ENCODE assay signal across 1 mouse cellular context in genomic region chr12:65259139-65260111, GRCm38 (mm10).
TF ChIP-seq lines count a peak whose summit lies in the region.

No protein-coding gene starts in this region.

TF ChIP-seq in MEL, 35 proteins besides CTCF, POLR2A, EP300 and RAD21 (continued from another document):
- peak; percentile 30; the same call in 1 of the 2 replicates for TF ChIP-seq MYC (IDR thresholded peaks at IDR 0.05; ENCODE audit: low read depth, low read length)
